Mouse (Mus musculus): ENCODE results near the gene Ocel1.

Ocel1 gene

DNA sequence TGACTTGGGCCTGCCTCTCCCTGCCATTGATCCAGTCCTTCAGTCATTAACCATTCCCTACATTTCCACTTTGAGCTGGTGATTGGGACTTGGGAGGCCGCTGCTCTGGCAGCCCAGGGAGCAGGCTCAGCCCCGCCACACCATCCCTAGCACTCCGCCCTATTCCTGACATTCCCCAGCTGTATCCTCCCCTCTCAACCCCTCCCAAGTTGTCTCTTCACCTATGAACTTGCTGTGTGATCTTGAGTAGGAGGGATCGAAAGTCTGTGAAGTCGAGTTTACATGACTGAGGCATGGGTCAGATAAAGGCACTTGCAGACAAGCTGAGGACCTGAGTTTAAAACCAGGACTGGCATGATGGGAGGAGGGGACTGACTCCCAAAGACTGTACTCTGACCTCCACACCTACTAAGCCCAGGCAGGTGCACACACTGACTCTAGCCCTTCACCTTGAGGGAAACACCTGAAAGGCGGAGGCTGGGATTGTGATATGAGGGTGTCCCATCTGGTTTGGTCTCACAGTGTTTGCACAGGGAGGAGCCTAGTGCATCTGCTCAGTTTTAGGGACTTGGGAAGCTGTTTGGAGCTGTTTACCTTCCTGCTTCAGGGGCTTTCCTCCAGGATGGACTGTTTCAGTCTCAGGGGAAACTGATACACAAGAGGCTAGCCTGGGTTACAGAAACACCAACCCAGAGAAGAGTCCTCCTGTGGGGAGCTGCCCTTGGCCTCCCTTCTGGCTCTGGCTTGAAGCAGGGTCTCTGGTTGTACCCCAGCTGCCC lies 32.2 kb downstream of the Ocel1 start:
- DNase-seq (ENCODE audit: low spot score): no peak

DNA sequence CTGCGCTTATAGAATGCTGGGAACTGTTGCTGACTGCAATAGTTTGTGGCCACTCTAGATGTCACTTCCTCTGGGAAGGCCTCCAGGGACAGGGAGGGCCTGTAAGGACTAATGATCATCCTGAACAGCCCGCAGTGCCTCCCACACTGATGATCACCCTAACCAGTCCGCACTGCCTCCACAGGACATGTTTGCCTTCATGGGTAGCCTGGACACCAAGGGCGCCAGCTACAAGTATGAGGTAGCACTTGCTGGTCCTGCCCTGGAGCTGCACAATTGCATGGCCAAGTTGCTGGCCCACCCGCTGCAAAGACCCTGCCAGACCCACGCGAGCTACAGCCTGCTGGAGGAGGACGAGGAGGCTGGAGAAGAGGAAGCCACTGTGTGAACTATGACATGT lies 32.9 kb downstream of the Ocel1 start:
- DNase-seq (ENCODE audit: low spot score): no peak

GRCm38 (mm10) chr8:71404951-71405351 lies 33.9 kb downstream of the Ocel1 start:
- DNase-seq (ENCODE audit: low spot score): no peak

DNA sequence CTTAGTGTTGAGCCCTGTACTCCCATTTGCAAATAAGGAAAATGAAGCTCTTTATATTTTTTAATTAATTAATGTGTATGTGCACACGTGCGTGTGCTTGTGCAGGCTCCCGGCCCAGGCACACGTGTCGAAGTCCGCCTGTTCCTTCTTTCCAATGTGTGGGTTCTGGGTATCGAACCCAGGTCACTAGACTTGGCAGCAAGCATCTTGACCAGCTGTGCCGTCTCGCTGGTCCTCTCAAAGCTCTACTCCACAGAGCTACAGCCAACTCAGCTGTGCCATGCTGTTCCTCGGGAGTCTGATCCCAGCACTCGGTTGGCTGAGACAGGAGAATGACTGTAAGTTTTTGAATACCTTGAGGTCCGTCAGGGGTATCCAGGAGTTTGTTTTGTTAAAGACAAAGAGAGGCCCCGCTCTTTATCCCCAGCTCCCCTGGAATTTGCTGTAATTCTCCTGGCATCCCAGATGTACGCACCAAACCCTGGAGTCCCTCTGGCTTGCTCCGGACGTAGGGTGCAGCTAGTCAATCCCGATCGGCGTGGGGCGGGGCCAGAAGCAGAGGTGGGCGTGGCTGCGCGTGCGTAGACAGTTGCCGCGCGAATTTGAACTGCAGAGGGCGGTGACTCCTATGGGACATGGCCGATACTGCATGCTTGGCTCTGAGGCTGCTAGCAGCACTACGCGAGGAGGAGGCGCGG lies 34.5 kb downstream of the Ocel1 start, which contains the start of gene Ankle1:
Gene Ankle1 (plus strand): TSS at position 610 of the 698 bp plus-strand sequence.
- DNase-seq (ENCODE audit: low spot score): peak; percentile 92

DNA sequence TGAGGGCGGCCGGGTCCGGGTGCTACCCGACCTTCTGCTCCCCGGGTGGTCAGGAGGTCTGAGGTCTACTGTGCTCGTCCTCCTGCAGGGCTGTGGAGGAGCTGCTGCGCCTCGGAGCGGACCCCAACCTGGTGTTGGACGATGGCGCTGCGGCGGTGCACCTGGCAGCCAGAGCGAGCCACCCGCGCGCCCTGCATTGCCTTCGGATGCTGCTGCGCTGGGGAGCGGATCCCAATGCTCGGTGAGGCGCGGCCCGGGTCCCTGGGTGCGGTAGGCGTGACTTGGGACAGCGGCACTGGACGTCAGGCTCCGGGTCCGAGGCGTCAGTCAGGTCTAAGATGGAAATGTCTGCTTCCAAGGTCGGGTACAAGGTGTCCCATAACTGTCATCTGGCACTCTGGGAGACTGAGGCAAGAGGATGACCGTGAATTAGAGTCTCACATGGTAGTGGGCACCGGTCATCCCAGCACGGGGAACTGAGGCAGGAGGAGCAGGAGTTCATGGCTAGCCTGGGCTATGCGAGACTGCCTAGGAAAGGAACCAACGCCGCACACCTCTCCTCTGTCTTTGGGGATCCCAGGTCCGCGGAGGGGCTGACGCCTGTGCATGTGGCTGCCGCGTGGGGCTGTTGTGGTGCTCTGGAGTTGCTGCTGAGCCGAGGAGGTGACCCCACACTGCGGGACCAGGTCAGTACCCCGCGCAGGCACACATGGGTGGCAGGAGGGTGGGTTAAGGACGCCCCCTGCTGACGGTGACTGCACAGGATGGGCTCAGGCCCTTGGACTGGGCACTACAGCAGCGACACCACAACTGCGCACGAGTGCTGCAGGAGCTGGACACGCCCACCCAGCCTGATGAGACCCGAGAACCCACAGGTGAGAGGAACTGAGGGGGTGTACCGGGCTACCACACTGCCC lies 35.3 kb downstream of the Ocel1 start:
- DNase-seq (ENCODE audit: low spot score): no peak

DNA sequence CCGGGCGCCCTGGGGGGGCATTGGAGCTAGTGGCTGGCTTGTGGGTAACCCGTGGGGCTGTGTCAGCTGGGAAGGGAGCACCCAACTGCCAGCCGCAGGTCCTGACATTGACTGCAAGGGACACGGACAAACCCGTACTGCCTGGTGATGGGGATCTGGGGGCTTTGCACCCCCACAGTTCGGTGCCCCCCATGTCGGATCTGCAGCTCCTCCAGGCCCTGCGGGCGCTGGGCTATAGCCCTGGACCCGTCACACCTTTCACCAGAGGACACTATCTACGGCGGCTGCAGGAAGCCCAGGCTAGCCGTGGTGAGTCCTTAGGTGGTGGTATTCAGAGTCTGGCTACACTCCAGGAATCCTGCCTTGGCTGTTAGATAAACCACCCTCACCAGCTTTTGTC lies 36.3 kb downstream of the Ocel1 start:
- no peak for DNase-seq (ENCODE audit: low spot score)

- DNase-seq (ENCODE audit: low spot score): no peak
Measured at GRCm38 (mm10) chr8:71408231-71408630, 37.1 kb downstream of the Ocel1 start.

DNA sequence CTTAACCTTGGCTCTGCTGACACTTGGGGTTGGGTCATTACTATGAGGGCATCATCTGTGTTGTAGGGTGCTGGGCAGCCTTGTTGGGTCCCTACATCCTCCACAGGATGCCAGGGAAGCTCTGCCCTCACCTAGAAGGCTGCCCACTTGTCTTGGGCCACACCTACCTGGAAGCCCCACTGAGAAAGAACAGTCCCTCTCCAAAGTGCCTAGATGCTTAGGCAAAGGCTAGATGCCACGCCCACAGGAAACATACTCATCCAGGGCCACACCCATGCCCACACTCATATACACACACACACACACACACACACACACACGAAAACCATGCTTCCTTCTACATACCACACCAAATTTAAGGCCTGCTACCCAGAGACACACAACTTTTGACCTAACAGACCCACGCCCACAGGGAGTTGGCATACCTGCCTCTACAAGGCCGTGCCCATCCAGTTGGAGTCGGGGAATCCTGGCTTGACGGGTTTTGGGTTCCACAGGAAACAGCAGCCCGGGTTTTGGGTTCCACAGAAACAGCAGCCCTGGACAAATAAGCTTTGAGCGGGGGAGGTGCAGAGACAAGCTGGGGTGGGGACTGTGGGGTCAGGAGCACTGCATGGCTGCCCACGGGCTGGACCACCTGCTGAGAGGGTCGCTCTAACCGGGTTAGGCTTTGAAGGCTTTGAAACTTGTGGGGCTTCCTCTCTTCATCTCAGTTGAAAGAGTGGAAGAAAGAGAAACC lies 40.6 kb downstream of the Ocel1 start:
- no peak for DNase-seq (ENCODE audit: low spot score)

DNA sequence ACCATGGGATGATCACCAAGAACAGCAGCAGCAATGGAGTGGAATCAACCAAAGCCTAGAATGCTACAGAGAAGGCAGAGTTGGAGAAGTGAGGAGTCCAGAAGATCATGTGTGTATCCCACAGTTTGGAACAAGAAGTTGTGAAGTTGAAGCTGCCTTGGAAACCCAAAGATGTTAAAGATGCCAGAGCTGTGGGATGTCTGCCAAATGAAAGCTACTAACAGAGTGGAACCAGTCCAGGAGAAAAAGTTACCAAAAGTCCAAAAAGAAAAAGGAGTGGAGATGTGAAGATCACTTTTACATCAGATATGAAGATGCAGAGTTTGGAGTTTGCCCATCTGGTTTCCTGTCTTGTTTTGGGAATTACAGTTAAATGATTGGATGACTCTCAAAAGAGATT lies 51.0 kb downstream of the Ocel1 start:
- DNase-seq (ENCODE audit: low spot score): no peak
